Mouse (Mus musculus): ENCODE data around the gene Olfr902. TPM values are rescaled to one million over a fixed set of nuclear protein-coding genes. Genes with fewer than 3 reads are reported as not detected.
"Not testable (repeated sequence)": the region's sequence is repeated elsewhere in the genome, so short reads cannot be mapped to it uniquely, and the experiment has no call there.

Olfr902 gene
- not detected in 2 replicates for polyA plus RNA-seq (2015; fragmentation: Nextera tagmentation; extraction: Ambion mirVana)

DNA sequence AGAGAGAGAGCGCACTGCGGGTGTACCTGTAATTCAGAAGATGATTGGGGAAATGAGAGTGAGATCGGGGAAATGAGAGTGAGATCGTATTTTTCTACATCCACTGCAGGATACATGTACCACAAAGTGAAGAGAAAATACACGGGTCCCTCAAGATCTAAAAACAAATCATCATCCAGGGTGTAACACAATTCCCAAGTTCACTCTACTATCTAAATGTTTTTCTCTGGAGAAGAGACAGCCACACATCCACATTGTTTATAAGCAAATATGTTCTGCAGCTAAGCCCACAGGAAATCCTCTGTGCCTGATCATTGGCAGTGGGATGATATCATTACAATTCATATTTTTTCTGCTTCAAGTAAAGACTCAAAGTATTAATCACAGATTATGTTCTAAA, at the start of gene Olfr902:
Gene Olfr902 (plus strand): TSS at position 301 of the 400 bp plus-strand sequence.
- H3K9ac ChIP-seq, result no peak within 1 kb of the TSS
- no peaks in the 10 kb centered on the region for H3K27me3 ChIP-seq
- WGBS, result 89% methylated on average over 5 of the region's 5 CpGs
- no peak within 1 kb of the TSS for H3K4me3 ChIP-seq
- ATAC-seq, result no peak
- no peak within 1 kb of the TSS for H3K4me2 ChIP-seq
- no peak within 1 kb of the TSS for H3K27ac ChIP-seq
- H3K36me3 ChIP-seq (ENCODE audit: poor library complexity, severe bottlenecking), result no peaks in the 10 kb centered on the region
- no peaks in the 10 kb centered on the region for H3K4me1 ChIP-seq
- no peaks in the 10 kb centered on the region for H3K9me3 ChIP-seq (replicated peaks)

DNA sequence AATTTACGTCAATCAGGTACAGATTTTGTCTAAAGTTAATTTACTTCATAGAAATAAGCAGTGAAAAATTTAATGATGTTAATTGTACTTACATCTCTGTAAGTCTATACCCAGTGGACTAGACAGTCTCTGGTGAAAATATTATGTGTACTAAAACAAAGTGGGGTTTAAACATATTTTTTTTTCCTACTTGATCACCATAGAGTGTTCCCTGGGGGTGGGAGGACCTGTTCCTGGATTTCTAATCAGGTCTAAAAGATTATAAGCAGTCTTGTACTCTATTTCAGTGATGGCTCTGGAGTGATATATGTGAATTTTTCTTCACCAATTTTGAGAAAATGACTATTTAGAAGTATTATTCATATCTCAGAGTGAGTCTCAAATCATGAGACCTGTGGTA, 46.1 kb upstream of the Olfr902 start, which contains the start of gene Olfr147:
Gene Olfr147 (plus strand): TSS at position 301 of the 400 bp plus-strand sequence.
- 92% methylated on average over 1 of the region's 1 CpGs for WGBS
- Histone ChIP-seq H3K27me3 (no peaks in the 10 kb centered on the region), H3K9me3 (replicated peaks) (no peaks in the 10 kb centered on the region), H3K36me3 (ENCODE audit: poor library complexity, severe bottlenecking) (no peaks in the 10 kb centered on the region), H3K4me2 (no peak within 1 kb of the TSS), H3K27ac (no peak within 1 kb of the TSS), H3K9ac (no peak within 1 kb of the TSS), H3K4me3 (no peak within 1 kb of the TSS), H3K4me1 (no peaks in the 10 kb centered on the region)
- no peak for ATAC-seq

DNA sequence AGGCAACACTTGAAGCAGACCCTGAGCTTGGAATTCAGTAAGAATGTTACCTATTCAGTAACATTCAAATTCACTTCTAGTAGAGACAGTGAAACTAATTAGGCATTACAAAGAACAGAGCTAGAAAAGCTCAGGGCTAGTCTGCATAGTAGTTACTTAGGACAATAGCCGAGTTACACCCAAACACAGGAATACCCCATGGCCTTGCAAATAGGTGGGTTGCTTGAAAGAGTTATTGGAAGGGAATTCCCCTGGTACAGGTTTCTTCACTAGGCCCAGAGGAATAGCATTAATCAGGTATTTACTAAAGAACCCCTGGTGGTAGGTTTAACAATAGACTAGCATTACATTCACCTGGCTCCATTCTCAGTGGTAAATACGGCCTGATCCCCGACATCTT, 40.0 kb upstream of the Olfr902 start:
- WGBS, result 85% methylated on average over 3 of the region's 3 CpGs
- H3K27me3 ChIP-seq; H3K9ac ChIP-seq; H3K4me3 ChIP-seq; H3K4me1 ChIP-seq; ATAC-seq; H3K9me3 ChIP-seq (replicated peaks); H3K4me2 ChIP-seq; H3K27ac ChIP-seq; H3K36me3 ChIP-seq (ENCODE audit: poor library complexity, severe bottlenecking): not testable (repeated sequence)

DNA sequence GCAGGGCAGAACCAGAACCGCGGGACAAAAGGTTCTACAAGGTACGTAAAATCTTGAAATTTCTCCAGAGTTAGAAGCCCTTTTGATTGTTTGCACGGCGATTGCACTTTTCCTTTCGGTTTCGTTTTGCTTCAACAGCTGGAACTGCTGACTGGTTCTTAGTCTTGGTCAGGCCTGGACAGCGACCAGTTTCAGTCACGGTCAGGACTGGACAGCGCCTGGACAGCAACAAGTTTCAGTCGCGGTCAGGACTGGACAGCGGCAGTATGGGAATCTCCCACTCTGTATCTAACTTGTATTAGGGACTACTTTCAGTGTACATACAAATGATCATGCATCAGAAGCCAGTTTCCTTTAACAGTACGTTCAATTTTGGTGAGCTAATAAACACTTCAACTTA, 34.0 kb upstream of the Olfr902 start:
- H3K4me3 ChIP-seq; H3K36me3 ChIP-seq (ENCODE audit: poor library complexity, severe bottlenecking); H3K4me1 ChIP-seq; H3K9ac ChIP-seq; H3K27ac ChIP-seq; H3K9me3 ChIP-seq (replicated peaks); H3K27me3 ChIP-seq; H3K4me2 ChIP-seq; ATAC-seq: not testable (repeated sequence)
- WGBS, result 93% methylated on average over 14 of the region's 14 CpGs

DNA sequence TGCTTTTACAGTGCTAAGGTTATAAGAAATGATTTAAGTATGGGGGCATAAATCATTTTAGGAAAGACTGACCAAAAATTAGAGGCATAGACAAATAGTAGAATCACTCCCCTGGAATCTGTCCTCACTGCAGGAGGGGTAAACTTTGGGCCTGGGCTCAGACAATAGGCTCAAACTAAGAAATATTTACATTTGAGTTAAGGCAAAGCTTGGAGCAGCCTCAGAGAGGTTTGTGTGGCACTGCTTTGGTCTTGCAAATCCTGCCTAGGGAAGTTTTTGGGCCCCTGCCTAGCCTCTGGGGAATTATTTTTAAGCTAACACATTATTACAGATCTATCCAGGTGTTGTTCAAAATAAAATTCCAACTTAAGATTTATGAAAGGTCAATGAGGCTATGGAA, 23.7 kb upstream of the Olfr902 start:
- no peak overlapping the region for H3K4me2 ChIP-seq
- H3K27me3 ChIP-seq, result no peaks in the 10 kb centered on the region
- H3K4me3 ChIP-seq, result no peak overlapping the region
- H3K9me3 ChIP-seq (replicated peaks), result no peaks in the 10 kb centered on the region
- no peak overlapping the region for H3K9ac ChIP-seq
- H3K36me3 ChIP-seq (ENCODE audit: poor library complexity, severe bottlenecking), result no peaks in the 10 kb centered on the region
- no peak for ATAC-seq
- H3K4me1 ChIP-seq, result no peaks in the 10 kb centered on the region
- no peak overlapping the region for H3K27ac ChIP-seq

DNA sequence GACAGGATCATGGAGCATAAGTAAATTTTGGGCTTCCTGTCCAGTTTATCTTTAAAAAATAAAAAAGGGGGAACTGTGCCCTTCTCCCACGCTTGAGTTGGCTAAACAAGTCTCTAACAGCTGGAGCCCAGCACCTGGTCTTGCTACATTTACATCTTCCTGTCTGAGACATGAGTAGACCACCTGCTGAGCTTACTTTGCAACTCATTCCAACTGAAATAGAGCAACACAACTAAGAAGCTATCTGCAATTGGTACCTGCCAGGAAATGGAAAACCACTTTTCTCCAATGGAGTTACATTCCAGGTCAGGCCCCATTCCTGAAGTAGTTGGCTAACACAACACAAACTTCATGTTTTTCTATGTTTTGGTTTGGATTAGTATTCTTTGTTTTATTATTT, 20.4 kb upstream of the Olfr902 start:
- Histone ChIP-seq H3K9me3 (replicated peaks) (no peaks in the 10 kb centered on the region), H3K9ac (no peak overlapping the region), H3K36me3 (ENCODE audit: poor library complexity, severe bottlenecking) (no peaks in the 10 kb centered on the region), H3K4me3 (no peak overlapping the region), H3K4me2 (no peak overlapping the region), H3K4me1 (no peaks in the 10 kb centered on the region), H3K27ac (no peak overlapping the region), H3K27me3 (no peaks in the 10 kb centered on the region)
- 47% methylated on average over 1 of the region's 1 CpGs for WGBS
- no peak for ATAC-seq

DNA sequence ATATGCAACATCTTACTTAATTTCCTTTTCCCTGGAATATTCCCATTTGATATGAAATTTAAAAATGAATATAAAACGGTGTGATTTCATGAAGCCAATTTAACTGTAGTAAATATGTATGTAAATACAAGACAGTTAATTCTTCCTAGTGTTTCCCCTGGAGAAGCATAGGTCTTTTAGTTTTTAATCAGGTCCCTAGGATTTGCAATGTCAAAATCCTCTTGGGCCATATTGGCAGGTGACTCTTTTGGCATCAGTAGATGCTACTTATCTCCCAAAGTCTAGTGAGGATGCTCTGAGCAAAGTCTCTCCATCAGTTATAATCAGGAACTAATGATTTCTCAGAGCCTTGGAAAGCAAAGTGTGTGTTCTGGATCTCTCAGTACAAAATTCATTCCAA, 18.3 kb upstream of the Olfr902 start, which contains the start of gene Olfr901:
Gene Olfr901 (plus strand): TSS at position 301 of the 400 bp plus-strand sequence.
- Histone ChIP-seq H3K9me3 (replicated peaks) (no peaks in the 10 kb centered on the region), H3K4me1 (no peaks in the 10 kb centered on the region), H3K4me3 (no peak within 1 kb of the TSS), H3K9ac (no peak within 1 kb of the TSS), H3K4me2 (no peak within 1 kb of the TSS), H3K27ac (no peak within 1 kb of the TSS), H3K36me3 (ENCODE audit: poor library complexity, severe bottlenecking) (no peaks in the 10 kb centered on the region), H3K27me3 (no peaks in the 10 kb centered on the region)
- ATAC-seq, result no peak
- WGBS, result 86% methylated on average over 1 of the region's 1 CpGs

DNA sequence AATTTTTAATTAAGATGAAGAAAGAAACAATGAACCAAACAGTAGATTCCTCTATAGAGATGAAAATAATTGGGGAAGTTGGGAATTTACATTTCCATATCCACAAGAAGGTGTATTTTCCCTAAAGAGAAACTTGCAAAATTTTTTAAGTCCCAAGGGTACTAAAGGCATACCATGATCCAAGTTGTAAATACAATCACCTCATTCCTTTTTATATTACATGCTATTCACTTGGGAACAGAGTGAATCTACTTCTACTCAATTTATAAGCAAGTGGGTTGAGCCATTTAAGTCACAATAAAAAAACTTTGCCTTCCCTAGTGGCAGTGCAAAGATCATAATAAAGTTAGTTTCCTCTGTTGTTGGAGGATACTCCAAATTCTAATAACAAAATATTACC, 15.4 kb downstream of the Olfr902 start, which contains the start of gene Olfr904:
Gene Olfr904 (plus strand): TSS at position 301 of the 400 bp plus-strand sequence.
- no peaks in the 10 kb centered on the region for H3K4me1 ChIP-seq
- H3K9me3 ChIP-seq (replicated peaks), result no peaks in the 10 kb centered on the region
- H3K4me2 ChIP-seq, result no peak within 1 kb of the TSS
- H3K36me3 ChIP-seq (ENCODE audit: poor library complexity, severe bottlenecking), result no peaks in the 10 kb centered on the region
- H3K27ac ChIP-seq, result no peak within 1 kb of the TSS
- ATAC-seq, result no peak
- no peak within 1 kb of the TSS for H3K9ac ChIP-seq
- no peaks in the 10 kb centered on the region for H3K27me3 ChIP-seq
- no peak within 1 kb of the TSS for H3K4me3 ChIP-seq

DNA sequence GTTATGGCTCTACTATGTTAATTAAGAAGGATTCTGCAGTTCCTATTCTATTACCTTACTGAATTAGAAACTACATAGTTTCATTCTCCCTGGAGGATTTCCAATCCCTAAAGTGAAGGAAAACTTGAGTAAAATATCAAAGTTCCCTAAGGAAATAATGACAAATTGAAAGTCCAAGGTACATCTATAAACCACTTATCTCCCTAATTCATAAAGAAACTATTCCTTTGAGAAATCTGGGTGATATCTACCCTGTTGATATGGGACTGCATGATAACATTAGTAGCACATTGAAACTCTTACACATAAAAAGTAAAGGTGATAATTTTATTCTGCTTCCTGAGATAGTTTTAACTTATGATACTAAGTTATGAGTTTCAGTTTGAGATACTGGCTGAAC, 23.4 kb downstream of the Olfr902 start, which contains the start of gene Olfr905:
Gene Olfr905 (plus strand): TSS at position 301 of the 400 bp plus-strand sequence.
- no peak within 1 kb of the TSS for H3K4me2 ChIP-seq
- no peaks in the 10 kb centered on the region for H3K36me3 ChIP-seq (ENCODE audit: poor library complexity, severe bottlenecking)
- ATAC-seq, result no peak
- no peaks in the 10 kb centered on the region for H3K9me3 ChIP-seq (replicated peaks)
- no peak within 1 kb of the TSS for H3K9ac ChIP-seq
- no peak within 1 kb of the TSS for H3K27ac ChIP-seq
- H3K4me1 ChIP-seq, result no peaks in the 10 kb centered on the region
- no peak within 1 kb of the TSS for H3K4me3 ChIP-seq
- H3K27me3 ChIP-seq, result no peaks in the 10 kb centered on the region

DNA sequence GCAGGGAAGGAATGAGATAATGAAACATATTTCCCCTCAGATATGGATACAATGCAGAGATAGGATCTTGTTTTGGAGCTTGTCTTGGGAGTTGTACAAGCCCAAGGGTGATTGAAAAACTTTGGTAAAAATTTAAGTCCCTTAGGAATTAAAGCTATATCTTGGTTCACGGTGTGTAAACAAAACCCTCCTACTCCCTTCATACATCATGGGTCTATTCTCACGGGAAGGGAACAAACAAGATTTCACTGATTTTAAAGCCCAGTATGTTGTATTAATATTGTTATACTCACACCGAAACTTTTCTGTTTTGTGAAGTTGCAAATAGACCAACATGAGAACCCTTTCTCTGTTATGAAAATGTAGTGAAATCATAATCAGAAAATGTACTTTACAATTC, 39.3 kb downstream of the Olfr902 start, which contains the start of gene Olfr906:
Gene Olfr906 (plus strand): TSS at position 301 of the 400 bp plus-strand sequence.
- H3K27me3 ChIP-seq, result no peaks in the 10 kb centered on the region
- no peak within 1 kb of the TSS for H3K4me3 ChIP-seq
- no peaks in the 10 kb centered on the region for H3K36me3 ChIP-seq (ENCODE audit: poor library complexity, severe bottlenecking)
- WGBS, result 85% methylated on average over 3 of the region's 3 CpGs
- no peaks in the 10 kb centered on the region for H3K4me1 ChIP-seq
- H3K9me3 ChIP-seq (replicated peaks), result no peaks in the 10 kb centered on the region
- no peak within 1 kb of the TSS for H3K9ac ChIP-seq
- ATAC-seq, result no peak
- H3K27ac ChIP-seq, result no peak within 1 kb of the TSS
- no peak within 1 kb of the TSS for H3K4me2 ChIP-seq

DNA sequence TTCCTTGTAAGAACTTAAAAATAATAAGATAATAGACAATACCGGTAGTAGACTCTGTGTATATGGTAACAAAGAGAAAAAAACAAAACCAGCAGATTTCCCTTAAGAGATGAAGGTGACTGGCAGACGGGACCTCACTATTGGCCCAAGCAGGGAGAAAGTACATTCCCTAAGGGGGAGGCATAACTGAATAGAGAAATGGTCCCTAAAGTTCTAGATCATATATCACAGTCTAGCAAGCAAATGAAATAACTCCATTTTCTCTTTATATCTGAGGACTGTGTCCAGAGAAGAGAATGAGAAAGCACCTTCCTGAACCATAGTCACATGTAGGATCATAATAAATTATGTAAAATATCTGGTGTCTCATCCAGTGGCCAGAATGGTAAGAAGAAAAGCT, 48.0 kb downstream of the Olfr902 start, which contains the start of gene Olfr907:
Gene Olfr907 (plus strand): TSS at position 301 of the 400 bp plus-strand sequence.
- Histone ChIP-seq H3K9ac (no peak within 1 kb of the TSS), H3K4me3 (no peak within 1 kb of the TSS), H3K9me3 (replicated peaks) (no peaks in the 10 kb centered on the region), H3K4me2 (no peak within 1 kb of the TSS), H3K27me3 (no peaks in the 10 kb centered on the region), H3K27ac (no peak within 1 kb of the TSS), H3K4me1 (no peaks in the 10 kb centered on the region), H3K36me3 (ENCODE audit: poor library complexity, severe bottlenecking) (no peaks in the 10 kb centered on the region)
- ATAC-seq, result no peak
- 82% methylated on average over 2 of the region's 2 CpGs for WGBS

Measured in forebrain, embryonic 13.5 days (tissue).